Mouse (Mus musculus): ENCODE data around the gene Enpp6.

Enpp6 gene

DNA sequence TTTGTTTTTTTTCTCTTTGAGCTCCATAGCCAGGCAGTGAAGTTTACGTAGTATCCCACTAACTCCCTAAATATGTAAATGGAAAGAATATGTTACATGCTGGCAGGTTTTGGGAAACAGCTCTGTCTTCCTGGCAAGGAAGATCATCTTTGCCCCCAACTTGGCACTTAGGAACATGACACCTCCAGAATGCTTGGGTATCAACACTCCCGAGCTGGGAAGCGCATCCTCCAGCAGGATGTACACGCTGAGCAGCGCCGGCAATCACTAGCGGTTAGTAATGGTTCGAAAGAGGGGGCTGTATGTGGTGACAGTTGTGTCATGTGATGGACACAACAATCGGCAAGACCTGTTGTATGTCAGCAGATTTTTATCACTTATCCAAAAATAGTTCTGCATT lies 80.4 kb downstream of the Enpp6 start:
- no peak for DNase-seq (ENCODE audit: low spot score)

DNA sequence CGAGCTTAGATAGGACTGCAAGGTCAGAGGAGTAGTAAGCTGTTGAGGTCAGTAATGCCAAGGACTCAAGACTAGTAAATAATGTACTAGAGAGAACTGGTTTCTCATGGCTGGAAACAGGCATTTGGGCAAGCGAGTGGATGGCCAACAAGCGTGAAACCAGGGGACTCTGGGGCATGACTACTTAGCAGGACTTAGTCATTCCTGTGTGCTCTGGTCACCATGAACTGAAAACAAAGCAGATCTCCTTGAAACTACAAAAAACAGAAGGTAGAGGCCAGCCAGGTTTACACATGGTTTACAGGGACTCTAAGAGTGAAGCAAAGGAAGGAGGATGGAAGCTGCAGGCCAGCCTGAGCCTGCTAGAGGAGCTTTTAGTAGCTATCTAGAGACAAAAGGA lies 82.9 kb downstream of the Enpp6 start:
- no peak for DNase-seq (ENCODE audit: low spot score)

DNA sequence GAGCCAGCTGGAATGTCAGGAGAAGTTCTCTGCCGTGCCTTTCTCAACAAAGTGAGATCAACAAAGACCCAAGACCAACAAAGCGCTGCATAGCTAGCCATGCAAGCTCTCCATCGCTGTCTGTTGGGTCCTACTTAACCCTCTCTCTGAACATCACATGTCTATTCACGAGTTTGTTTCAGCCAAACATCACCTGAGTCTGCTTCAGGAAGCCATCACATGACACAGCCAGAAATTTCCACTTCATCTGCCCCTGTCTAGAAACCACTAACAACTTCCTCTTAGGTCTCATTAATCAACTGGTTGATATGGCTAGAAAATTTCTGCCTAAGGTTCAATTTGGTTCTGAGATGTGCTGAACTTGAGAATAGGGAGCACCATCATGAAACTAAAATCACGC lies 85.3 kb downstream of the Enpp6 start:
- no peak for DNase-seq (ENCODE audit: low spot score)

DNA sequence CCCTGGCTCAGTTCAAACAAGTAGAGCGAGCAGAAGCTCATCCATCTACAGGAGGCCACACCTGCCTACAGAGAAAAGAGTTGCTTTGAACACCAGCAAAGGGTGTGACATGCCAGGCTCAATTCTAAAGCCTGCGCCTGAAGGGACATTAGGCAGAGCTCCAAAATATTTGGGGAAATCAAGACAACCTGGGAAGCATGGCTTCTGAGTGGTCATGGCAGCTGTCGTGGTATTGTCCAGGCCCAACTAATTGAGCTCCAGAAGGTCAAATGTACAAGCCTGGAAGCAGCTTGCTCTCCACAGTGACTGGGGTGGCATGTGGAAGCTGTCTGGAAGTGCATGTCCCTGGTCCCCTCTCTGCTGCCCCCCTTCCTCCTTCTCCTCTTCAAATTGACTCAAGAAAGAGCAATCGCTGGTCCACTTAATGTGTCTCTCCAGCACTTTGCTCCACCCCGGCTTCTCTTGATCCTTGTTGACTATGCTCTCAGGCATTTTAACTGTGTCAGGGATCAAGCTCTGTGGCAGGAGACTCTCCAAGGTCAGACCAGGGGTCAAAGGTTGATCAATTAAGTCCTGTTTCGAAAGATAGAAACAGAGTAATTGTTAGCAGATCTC lies 89.4 kb downstream of the Enpp6 start:
- DNase-seq (ENCODE audit: low spot score) = no peak

DNA sequence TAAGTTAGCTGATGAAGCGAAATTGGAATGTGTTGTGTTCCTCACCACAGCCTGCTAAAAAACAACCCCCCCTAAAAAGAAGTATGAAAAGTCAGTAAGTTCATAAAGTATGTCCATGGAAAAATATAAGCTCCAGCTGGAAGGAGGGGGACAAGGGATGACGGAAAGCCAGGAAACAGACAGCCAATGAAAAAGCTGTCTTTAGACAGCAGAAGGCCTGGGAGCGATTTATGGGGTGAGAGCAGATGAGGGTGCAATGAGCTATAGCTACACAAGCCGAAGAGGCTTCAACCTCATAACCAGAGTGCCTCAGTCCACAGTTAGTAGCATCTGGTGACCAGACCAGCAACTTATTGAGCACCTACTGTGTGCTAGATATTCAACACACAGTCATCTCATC lies 93.3 kb downstream of the Enpp6 start:
- no peak for DNase-seq (ENCODE audit: low spot score)

DNA sequence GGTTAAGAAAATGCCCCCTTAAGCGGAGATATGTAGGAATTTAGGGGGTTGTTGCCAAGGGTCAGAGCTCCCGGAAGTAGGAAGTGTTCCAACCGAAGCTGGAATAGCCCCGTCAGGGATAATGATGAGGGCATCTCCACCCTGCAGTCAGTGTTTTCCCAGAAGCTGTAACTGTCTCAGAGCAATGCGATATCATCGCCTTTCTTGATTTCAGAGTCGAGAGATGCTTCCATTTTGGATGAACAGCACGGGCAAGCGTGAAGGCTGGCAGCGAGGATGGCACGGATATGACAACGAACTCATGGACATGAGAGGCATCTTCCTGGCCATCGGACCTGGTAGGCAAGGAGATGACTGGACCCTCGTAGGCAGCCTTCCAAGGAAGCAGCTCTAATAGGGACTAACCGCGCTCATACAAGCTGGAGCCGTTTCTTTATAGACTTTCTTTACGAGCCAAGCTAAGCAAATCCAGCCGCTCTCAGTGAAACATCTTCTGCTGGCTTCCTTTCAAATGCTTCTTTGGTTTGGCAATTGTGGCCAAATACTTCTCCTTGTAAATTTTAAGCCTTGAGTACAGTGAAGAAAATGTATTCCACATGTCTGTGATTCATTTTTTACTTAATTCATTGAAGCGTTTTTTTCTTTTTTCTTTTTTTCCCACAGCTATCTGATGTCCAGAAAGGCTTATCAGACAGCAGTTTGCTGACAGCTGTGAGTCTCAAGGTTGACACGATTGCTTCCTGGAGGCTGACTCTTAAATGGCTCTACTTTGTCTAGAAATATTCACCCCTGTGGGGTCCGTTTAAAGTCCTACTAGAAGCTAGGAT lies 95.7 kb downstream of the Enpp6 start:
- peak; percentile 3 for DNase-seq (ENCODE audit: low spot score)

DNA sequence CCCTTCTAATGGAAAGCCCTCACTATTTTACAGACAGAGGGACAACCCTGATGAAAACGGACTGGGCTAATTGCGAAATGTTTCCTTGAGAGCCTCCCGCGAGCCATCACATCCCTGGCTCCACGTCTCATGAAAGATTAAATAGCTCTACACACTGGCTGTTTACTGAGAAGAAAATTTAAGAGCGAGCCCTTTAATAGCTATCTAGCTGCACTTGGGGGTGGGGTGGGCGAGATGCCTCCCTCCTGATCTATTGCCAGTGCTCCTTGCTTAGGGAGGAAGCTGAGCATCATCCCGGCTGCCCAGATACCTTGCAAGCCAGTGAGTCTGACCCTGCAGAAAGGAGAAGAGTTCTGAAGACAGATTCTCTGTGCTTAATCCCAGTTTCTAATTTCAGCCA lies 103.3 kb downstream of the Enpp6 start:
- DNase-seq (ENCODE audit: low spot score) = no peak

DNA sequence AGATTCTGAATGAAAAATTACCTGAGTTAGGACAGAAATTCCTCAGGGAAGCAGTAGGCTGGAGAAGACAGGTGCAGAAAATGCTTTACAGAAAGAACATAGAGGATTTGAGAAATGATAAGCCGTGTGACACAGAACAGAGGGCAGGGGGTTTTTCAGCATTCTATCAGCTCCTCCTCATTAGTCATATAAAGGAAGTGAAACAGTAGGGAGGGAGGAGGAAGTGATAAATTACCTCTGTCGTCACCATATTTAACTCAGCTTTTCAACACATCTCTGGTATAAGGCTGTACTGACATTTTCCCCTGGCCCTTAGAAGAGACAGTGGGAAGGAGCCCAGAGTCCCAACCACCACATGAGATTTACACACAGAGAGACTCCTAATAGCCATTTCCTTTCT lies 118.9 kb downstream of the Enpp6 start:
- DNase-seq (ENCODE audit: low spot score) = no peak

DNA sequence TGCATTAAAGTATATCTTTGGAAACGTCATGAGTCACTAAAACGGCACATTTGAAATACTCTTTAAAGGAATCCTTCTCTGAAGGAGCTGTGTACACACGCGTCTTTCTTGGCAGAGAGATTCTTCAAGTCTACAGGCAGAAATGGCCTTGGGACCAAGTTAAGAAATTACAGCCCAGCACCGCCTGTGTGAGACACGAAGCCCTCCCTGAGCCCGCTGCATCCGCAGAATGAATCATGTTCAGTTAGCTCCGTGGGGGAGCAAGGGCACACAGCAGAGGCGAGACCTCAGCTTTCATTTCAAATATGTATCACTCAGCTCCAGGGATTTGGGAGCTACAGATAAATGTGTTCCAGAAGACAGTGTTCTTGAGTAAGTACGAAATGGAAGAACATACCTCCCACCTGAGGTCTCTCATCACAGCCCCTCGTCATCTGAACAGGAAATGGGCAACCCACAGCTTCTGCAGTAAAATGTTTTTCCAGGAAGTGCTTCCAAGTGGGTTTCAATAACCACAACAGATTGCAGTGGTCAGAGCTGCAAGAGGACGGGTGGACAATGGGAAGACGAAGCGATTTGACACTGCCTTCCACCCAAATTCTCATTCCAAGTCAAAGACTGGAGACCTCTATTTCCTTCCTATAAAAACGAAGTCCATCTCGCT lies 127.6 kb downstream of the Enpp6 start:
- no peak for DNase-seq (ENCODE audit: low spot score)

DNA sequence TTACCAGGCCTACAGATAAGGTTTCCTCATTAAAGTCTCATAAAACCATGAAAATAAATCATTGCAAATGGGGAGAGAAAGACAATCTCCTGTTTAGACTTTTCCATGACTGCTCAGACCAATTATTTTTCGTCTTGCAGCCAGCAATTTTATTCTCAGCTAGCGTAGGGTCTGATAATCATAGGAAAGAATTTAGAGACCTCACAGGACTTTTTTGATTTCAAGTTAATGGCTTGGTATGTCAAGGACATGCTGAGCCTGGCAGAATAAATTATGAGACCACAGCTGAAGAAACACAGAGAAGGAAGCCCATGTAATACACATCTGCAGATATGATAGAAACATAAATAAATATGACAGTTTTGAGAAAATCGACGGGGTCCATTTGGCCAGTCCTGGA lies 130.6 kb downstream of the Enpp6 start:
- DNase-seq (ENCODE audit: low spot score) = no peak

DNA sequence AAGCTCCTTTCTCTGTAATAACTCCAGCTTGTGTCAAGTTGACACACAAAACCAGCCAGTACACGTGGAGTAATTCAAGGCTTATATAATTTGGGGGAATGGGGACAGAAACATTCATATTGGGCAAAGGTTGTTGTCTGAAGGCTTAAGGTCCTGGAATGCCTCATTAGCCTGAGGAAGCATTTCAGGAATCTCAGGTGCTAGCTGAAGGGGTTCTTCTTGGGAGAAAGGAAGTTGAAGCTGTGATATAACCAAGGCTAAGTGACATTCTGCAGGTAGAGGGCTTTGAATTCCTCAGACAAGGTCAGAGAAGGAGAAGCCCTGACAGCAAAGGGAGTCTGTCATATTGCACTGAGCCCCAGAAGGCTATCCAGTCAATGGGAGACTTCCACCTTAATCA lies 133.2 kb downstream of the Enpp6 start:
- no peak for DNase-seq (ENCODE audit: low spot score)

DNA sequence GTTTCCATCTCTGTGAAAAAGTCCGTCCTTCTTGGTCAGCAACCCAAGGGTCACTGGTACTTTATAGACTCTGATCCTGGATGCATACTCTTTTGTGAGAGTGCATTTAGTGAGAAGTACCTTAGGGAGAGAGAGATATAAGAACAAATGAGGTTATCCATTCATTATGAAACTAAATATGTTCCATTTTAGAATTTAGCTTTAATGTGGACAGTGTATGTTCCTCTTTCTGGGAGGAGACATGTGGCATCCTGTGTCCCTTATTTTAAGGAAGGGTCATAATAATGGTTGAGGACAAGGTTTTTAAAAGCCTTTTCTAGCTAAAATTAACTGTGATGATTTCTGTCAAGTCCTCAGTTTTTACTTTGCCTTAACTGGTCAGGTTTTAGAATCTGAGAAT lies 142.2 kb downstream of the Enpp6 start:
- DNase-seq (ENCODE audit: low spot score) = no peak

DNA sequence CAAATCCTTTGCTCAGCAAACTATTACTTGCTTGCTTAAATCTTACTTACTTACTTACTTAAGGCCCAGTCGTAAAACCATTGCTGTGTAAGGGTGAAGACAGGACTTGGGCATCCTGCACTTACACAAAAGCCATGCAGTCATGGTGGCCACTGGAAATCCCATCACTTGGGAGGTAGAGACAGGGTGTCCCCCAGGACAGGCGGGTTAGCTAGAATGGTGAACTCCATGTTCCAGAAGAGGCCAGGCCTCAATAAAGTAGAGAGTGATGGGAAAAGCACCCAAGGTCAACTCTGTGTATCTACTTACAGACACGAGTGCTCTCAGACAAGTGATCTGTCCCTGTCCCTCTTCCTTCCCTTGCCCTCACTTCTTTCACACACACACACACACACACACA lies 146.7 kb downstream of the Enpp6 start:
- DNase-seq (ENCODE audit: low spot score) = no peak

DNA sequence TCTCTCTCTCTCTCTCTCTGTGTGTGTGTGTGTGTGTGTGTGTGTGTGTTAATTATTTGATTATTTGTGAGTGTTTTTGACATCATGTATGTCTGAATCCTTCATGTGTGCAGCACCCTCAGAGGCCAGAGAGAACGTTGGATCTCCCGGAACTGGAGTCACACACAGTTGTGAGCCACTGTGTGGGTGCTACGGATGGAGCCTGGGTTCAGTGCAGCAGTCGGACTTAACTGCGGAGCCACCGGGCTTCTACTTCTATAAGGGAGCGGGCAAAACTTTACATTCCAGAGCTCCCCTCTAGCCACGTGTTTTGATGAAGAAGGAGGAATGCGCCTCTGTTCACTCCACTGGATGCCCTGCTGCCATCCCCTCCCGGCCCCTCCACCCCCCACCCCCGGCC lies 148.0 kb downstream of the Enpp6 start:
- DNase-seq (ENCODE audit: low spot score) = no peak

DNA sequence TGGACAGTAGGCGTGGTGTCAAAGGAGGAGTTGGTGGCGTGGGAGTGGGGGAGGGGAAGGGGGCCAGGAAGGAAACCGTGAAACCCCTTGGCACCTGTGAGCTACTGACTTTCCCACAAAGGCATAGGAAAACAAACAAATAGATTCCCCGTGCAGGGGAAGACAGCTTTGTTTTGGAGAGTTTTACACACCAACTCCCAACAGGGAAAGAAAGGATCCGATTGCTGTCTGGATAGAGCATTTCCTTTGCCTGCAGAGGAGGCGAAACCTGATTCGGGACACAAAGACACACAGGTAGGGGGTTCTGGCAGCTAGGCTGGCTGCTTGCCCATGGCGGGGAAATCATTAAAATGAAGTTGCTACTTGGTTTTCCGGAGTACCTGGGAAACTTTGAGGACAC lies 148.9 kb downstream of the Enpp6 start:
- DNase-seq (ENCODE audit: low spot score) = no peak

DNA sequence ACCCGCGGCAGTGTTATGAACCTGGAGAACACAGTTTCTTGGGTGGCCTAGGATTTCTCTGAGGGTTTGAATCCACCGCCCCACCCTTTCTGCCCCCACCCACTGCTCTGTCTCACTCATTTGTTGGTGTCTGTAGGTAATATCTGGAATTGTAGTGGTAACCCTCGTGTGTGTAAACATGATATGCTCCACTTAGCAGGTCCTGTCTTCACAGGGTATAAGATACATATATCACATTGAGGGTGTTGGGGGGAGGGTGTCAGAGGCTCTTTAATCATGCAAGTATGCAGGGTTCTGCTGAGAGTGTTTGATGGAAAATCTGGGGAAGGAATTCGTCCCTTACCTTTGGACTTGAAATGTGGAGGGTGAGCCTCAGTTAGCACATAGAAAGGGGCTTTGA lies 149.4 kb downstream of the Enpp6 start:
- no peak for DNase-seq (ENCODE audit: low spot score)

DNA sequence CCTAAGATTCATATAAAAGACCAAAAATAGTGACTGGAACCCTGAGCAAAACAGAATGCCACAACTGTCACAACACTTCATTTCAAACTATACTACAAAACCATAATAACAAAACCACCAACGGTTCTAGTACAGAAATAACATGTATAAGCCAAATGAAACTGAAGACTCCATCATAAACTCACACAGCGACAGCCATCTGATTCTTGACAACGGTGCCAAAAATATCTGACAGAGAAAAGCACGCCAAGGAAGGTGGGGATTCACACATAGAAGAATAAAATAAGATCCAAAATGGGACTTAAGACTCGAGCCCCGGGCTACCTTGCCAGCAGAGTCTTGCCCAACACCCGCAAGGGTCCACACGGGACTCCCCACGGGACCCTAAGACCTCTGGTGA lies 158.6 kb downstream of the Enpp6 start:
- DNase-seq (ENCODE audit: low spot score) = no peak
